Mouse (Mus musculus): Measurements from ENCODE around the gene Gm44503. TPM values are rescaled to one million over a fixed set of nuclear protein-coding genes. Genes with fewer than 3 reads are reported as not detected.

Gm44503 gene
- total RNA-seq, 2 experiments from 2014 or later = not detected

DNA sequence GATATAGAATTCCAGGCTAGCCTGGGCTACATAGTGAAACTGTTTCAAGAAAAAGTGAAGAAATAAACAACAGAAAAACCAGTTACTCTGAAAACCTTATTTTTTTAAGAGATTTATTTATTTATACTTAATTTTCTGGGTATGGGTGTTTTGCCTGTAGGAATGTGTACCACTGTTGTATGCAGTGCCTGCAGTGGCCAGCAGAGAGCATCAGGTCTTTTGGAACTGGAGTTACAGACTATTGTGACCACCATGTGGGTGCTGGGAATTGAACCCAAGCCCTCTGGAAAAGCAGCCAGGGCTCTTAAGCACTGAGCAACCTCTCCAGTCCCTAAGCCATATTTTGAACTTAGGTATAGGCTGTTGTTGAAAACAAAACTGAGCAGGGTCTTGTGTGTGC, 14.3 kb downstream of the Gm44503 start:
- DNase-seq (ENCODE audit: low spot score in 2 of 2) = no peak

DNA sequence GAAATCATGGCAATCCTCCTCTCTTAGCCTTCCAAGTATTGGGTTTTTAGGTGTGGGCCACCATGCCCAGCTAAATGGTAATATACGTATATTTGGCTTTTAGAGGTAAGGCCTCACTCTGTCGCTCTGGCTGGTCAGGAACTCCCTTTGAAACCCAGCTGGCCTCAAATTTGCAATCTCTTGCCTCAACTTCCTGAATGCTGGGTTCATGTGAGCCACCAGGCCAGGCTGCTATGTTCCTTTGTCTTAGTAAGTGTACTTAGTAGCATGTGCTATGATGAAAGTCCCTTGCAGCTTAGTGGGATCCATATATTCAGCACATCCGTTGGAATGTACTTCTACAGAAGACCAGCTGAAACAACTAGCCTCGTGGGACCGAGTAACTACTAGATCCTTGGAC, 16.1 kb downstream of the Gm44503 start:
- no peak for DNase-seq (ENCODE audit: low spot score in 2 of 2)

DNA sequence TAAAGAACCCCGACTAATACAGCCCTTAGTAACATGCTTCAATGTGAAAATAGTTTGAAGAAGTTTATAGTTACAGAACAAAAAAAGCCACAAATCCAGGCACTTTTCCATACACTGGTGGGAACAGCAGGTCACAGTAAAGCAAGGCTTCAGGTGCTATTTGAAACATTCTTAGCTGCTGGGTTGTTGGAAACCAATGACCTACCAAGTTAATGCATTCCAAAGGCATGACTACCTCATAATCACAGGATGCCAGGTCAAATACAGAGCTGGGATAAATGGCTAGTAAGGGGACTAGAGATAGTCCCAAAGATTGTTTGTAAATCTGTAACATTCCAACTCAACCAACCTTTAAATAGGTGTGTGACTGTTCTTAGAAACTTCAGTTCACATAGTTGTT, 16.6 kb downstream of the Gm44503 start:
- DNase-seq (ENCODE audit: low spot score in 2 of 2) = no peak

DNA sequence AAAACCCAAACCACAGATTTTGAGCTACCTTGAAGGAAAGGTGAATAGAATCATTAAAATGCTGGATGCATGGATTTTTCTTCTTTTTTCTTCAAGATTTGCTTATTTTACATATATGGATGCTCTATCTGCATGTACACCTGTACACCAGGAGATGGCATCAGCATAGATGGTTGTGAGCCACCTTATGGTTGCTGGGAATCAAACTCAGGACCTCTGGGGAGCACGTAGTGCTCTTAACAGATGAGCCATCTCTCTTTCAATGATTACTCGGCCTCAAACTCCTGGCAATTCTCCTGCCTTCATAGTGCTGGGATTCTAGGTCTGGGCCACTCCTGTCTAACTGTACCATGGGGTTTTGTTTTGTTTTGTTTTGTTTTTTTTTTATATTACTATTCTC, 24.4 kb downstream of the Gm44503 start:
- no peak for DNase-seq (ENCODE audit: low spot score in 2 of 2)

DNA sequence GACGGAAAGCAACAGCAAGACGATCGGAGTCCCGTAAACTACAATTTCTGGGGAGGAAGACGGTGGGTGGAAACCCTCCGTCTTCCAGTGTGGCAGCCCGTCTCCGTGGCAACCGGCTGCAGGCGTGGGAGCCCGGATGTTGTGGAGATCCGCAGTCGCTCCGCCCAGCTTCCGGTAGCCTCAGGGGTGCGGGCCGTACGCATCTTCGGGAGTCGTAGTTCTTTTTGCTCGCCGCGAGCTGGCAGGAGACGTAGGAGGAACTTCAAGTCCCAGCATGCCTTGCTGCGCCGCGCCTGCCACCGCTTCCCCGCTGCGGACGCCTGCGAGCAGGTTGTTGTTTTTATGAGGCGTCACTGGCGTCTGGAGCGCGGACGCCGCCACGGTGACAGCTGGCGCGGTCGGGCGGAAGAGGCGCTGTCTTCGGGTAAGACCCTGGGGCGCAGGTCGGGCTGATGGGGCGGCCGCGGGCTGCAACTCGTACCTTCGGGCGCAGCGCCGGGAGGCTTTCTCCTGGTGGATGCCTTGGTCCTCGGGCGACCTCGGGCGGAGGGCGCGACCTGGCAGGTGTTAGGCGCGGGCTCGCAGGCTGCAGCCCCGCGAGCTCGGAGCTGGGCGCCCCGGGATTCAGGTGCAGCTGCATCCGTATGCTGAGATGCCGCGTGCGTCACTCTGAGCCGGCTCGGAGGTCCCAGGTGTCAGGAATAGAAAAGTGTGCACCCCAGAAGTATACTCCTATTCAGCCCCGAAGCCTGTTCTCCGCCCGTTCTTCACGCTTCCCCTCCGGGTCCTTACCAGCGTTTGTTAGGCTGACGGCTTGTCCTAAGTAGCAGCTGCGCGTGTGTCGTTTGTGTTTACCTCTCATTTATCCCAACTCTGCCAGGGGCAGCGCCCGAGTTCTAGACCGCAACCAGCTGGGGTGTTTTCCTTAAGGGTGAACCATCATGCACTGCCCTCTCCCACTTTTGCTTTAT, 26.9 kb downstream of the Gm44503 start, which contains the start of the genes Ccpg1os and Ccpg1:
Gene Ccpg1os (minus strand): TSS at position 133 of the 971 bp plus-strand sequence.
Gene Ccpg1 (plus strand): TSS at position 180 of the 971 bp plus-strand sequence.
- peak; percentile 87 to 95 for DNase-seq (ENCODE audit: low spot score in 2 of 2)

DNA sequence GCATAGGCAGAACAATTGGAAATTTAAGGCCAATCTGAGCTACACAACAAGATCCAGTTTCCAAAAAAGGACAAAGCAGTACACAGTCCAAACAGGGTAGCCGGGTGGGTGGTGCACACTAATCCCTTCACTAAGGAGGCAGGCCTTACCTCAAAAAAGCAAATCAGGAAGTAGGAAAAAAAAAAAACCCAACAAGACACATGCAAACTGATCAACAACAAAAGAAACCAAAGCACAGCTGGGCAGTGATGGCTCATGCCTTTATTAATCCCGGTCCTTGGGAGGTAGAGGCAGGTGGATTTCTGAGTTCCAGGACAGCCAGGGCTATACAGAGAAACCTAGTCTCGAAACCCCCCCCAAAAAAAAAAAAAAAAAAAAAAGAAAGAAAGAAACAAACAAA, 29.1 kb downstream of the Gm44503 start:
- no peak for DNase-seq (ENCODE audit: low spot score in 2 of 2)

DNA sequence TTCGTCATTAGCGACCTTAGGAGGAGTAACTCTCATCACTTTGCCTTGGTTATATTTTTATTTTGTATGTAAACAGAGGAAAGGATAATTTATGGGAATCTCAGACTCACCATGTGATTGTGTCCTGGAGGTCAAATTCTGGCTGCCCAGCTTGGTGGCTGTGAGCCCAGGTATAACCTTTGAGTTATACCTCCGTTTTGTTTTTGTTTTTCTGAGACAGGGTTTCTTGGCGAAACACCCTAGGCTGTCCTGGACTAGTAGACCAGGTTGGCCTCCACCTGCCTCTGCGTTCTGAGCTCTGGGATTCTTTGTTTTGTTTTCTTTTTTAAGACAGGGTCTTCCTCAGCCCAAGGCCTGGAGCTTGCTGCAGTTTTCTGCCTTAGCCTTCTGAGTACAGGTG, 30.1 kb downstream of the Gm44503 start:
- no peak for DNase-seq (ENCODE audit: low spot score in 2 of 2)

DNA sequence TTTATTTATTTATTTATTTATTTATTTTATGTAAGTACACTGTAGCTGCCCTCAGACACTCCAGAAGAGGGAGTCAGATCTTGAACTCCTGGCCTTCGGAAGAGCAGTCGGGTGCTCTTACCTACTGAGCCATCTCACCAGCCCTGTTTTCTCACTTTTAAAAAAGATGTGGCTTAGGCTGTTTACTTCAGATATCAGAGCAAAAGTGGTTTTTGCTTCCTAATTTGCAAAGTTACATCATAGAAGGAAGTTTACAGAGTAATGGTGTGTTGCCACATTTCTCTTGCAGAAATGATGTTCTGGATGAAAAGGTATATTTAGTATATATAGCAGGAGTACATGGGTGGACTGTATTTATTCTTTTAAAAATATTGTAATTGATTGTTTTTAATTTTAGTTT, 32.8 kb downstream of the Gm44503 start:
- no peak for DNase-seq (ENCODE audit: low spot score in 2 of 2)

DNA sequence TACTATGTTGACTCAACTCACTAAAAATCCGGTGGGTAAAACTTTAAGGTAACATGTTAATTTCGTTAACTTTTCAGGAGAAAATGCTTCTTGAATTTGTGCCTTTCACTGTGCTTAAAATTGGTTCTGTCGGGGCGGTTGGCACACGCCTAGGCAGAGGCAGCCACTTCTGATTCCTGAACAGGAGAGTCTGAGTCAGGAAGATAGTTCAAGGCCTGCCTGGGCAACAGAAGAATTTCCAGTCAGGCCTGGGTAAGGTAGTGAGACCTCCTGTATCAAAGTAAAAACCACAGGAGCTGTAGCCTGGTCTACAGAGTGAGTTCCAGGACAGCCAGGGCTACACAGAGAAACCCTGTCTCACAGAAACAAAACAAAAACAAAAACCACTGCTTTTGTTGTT, 33.9 kb downstream of the Gm44503 start:
- no peak for DNase-seq (ENCODE audit: low spot score in 2 of 2)

DNA sequence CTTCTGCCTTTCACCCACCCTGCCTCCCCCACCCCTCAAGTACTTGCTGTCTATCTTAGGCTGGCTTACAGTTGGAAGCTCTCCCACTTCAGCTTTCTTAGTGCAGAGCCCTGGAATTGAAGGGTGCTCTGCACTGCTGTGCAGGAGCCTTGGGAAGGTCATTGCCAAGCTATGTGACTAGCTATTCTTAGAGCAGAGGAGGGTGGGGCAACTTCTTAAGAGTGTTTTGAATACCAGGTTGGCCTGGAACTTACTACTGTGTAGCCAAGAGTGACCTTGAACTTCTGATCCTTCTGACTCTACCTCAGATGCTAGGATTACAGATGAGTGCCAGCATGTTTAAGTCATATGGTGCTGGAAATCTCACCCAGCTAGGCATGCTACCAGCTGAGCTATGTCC, 37.5 kb downstream of the Gm44503 start:
- no peak for DNase-seq (ENCODE audit: low spot score in 2 of 2)

DNA sequence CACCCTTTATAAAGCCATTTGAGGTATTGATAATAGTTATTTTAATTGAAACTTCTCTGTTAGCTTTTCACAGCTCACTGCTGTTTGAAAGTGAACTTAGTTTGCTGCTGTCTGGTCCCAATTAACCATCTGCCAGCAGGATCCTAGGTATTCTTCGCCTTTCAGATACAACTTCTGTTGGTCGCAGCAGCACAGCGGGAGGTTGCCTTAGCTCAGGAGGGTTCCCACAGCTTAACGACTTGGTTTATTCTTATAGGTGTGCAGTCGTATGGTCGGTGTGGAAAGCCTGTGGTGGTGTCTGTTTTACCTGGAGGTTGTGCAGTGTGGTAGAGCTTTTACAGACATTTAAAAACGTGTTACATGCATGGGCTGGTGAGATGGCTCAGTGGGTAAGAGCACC, 38.2 kb downstream of the Gm44503 start:
- DNase-seq (ENCODE audit: low spot score in 2 of 2) = no peak

DNA sequence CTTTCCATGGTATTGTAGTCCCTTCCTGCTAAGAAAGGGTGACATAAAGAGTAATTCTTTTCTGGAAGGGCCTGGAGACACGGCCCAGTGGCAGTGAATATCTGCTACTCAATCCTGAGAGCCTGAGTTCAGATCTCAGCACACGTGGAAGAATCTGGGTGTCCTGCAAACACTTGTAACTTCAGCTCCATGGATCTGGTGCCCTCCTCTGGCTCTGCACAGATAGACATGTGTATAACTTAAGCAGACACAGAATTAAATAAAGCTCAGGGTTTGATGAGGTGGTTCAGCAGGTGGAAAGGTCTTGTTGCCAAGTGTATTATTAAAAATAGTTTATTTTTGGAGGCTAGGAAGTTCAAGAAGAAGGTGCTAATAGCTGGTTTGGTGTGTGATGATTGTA, 41.8 kb downstream of the Gm44503 start:
- DNase-seq (ENCODE audit: low spot score in 2 of 2) = no peak

DNA sequence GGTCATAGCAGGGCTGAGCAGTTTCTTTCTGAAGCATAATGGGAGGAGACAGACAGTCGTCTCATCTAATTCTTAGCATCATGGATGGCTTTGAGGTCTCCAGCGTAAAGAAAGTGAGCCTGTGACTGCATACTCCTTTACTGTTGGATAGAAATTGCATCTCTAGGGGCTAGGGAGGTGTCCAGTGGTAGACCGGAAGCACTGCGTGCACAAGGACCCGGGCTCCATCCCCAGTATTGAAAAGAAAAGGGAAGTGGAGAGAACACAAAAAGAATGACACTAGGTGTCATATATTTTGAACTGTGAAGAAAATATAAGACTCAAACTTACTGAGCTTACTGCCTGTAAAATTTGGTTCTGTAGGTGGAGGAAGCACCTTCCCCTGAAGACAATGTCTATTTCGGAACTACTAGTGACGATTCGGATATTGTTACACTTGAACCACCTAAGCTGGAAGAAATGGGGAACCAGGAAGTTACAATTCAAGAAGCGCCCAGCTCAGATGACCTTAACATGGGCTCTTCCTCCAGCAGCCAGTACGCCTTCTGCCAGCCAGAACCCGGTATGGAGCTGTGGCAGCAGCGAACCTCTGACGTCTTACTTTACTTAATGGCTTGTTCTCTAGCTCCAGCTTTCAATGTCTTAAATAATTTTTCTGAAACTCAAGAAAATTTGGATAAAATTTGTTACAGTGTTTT, 42.8 kb downstream of the Gm44503 start:
- no peak for DNase-seq (ENCODE audit: low spot score in 2 of 2)

DNA sequence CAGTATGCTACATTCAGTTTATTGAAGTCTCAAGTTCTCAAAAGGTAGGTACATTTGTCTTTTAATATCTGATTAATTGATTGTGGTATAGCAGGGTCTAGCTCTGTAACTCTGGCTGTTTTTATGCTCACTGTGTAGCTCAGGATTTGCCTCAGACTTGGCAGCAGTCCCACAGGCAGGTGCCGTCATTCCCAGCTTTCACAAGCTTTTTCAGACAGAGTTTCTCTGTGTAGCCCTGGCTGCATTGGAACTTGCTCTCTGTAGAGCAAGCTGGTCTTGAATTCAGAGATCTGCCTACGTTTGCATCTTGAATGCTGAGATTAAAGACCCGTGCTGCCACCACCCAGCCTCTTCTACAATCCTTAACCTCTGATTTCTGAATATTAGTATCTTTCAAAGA, 43.5 kb downstream of the Gm44503 start:
- no peak for DNase-seq (ENCODE audit: low spot score in 2 of 2)

DNA sequence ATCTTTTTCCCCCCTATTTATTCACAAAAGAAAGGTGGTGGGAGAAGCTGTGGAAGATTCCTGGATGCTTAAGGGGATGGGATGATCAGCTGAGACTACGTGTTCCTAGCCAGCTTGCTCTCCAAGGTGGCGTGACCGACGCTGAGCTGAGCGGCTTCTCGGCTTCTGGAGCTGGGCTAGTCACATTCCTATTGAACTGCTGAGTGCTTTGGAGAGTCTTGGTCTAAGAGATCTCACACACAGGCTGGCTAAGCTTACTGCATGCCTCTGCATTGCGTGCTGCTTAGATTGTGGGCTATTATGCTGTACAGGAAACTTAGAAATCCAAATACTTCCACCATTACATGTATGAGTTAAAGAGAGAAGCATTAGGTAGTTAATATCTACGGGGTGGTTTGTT, 45.4 kb downstream of the Gm44503 start:
- DNase-seq (ENCODE audit: low spot score in 2 of 2) = no peak

DNA sequence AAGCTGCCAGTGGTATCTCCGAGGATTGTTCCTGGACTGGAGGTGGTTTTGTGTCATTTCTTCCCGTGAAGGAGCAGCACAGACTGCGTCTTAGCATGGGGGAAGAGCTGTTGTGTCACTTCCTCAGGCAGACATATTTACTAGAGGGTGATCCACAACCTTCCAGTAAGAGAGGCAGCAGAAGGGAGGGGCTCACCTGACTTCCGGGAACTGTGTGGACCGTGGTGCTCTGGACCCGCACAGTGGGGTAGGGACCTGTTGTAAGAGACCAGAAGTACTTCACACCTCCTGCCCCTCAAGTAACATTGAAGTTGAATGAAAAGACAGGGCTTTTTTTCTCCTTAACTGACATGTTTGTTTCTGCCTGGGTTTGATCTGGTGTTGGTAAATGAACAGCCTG, 46.5 kb downstream of the Gm44503 start:
- no peak for DNase-seq (ENCODE audit: low spot score in 2 of 2)

DNA sequence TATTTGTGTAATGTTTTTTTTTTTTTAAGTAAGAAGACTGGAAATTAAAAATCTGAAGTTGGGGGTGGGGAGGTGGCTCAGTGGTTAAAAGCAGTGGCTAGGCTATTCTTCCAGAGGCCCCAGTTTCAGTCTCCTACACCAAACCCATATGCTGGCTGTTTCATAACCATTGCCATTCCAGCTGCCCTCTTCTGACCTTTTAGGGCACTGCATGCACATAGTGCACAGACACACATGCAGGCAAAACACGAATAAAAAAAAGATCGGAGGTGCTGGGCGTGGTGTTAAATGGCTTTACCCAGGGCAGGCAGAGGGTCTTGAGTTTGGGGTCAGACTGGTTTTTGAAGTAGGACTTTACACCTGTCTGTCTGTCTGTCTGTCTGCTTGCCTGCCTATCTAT, 47.5 kb downstream of the Gm44503 start:
- no peak for DNase-seq (ENCODE audit: low spot score in 2 of 2)

DNA sequence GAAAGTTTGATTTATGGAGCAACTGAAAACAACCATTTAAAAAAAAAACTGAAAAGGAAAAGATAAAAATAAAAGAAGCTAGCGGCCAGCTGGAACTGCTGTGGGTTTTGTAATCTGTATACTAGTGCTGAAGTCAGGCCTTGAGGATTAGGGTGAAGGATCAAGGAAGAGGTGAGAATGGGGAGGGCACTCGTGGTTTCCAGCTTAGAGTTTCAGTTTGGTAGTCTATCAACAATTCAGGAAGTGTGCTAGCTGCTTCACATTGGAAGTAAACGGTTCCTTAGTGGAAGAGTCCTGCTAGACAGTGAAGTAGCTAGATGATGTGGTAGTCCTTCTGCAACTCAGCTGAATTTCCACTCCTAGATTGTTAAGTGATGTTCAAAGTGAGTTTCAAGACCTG, 49.7 kb downstream of the Gm44503 start:
- no peak for DNase-seq (ENCODE audit: low spot score in 2 of 2)

DNA sequence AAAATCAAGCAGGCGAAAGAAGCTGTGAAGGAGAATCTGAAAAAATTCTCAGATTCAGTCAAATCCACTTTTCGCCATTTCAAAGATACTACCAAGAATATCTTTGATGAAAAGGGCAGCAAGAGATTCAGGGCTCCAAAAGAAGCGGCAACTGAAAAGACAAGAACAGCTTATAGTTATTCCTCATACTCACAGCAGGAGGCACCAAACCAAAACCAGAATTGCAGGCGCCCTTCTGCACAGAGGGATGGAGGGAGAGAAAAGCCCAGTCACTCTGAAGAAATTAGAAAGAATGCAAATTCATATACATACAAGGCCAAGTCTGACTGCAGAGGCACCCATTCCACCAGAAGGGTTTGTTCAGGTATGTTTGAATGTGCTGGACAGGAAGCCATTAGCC, 54.0 kb downstream of the Gm44503 start:
- DNase-seq (ENCODE audit: low spot score in 2 of 2) = no peak

DNA sequence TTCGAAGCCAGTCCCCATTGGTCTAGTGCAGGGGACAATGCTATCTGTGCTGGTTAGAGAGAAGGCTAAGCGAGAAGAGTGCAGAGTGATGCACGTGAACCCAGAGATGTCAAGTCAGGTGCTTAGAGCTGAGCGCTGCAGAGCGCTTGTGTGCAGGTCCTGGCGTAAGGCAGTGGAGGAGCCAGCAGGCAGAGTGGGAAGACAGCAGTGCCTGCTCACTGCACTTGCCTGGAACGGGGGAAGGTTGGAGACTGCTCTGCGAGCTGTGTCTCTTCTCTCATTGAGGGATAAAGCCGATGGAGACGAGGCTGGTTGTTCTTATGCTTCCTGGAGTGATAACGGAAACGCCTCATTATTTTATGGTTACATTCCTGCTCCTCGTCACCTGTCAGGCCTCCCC, 56.1 kb downstream of the Gm44503 start:
- no peak for DNase-seq (ENCODE audit: low spot score in 2 of 2)

DNA sequence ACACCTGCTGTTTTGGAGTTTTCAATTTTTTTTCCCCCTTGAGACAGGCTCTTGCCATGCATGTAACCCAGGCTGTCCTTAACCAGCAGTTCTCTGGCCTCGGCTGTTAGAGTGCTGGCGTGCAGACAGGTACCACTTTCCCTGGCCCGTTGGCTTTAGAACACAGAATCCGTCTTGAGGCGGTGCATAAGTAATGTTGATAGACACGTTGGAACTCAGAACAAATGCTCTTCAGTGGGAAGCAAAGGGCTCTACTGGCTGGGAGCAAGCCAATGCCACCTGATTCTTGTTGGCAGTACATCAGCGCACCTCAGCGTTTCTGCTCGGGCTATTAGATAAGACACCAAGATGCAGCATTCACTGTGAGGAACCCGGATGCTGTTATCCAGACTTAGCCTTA, 61.2 kb downstream of the Gm44503 start:
- no peak for DNase-seq (ENCODE audit: low spot score in 2 of 2)

DNA sequence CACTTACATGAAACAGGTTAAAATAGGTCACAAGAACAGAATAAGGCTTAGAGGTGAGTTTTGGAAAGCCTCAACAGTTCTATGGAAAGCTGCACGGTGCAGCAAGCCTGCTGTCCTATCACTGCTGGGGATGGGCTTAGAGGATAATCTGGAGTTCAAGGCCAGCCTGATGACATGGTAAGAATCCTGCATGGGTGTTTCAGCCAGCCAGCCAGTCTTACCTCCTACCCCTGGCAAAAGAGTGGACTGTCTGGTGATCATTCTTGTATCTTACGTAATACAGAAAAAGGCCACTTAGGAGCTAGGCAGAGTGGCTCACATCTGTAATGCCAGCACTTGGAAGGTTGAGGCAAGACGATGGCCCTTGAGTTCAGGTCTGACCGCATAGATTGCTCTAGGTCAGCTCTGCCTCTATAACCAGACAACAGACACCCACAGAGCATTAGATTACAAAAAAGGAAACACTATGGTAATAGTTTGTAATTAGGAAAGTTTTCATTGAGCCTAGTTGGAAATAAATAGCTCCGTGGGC, 62.0 kb downstream of the Gm44503 start:
- no peak for DNase-seq (ENCODE audit: low spot score in 2 of 2)

All from gastrocnemius, postnatal 4 days (tissue).